ENCODE assay signal across 8 mouse cellular contexts in the genomic region with DNA sequence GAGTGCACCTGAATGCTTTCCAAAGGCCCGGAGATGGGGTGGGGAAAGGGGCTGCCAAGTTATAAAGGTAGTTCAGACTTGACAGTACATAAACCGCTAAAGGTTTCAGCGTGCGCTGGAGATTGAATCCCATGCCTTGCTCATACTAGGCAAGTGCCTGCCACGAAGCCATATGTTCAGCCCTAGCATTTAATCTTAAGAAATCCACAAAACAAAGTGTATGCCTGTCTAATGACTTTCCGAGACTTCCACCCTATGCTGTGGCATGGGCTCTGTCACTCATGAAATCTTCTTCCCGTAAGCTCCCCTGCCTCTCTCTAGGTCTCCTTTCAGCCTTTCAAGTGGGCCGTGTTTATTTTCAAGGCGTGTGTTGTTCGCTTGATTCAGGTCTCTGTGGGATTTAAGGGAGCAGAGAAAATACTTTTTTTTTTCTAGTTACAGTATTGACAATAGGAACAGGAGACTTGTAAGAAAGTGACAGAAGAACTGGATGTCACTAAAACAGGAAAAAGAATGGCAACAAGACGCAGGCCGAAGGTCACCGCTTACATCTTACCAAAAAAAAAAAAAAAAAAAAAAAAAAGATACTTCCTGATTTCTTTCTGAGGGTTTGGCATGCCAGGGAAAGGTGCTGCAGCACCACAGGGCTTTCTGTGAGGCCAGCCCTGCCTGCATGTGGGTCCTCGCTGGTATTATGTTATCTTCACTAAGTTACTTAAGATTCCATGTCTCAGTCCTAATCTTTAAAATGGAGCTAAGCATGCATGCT. TPM values are rescaled to one million over a fixed set of nuclear protein-coding genes. Genes with fewer than 3 reads are reported as not detected.
DNase-seq lines count a peak whose midpoint lies in the region; ATAC-seq and TF ChIP-seq lines count a peak whose summit lies in the region.

No protein-coding gene starts in this region.

- 50% methylated on average over 14 of the region's 14 CpGs for WGBS in heart, embryonic 14.5 days
- 49% methylated on average over 14 of the region's 14 CpGs for WGBS in forebrain, postnatal 0 days

- no peak overlapping the region for H3K4me3 ChIP-seq in heart, embryonic 14.5 days (ENCODE audit: control insufficient read depth in 1 of 2, insufficient read depth in 1 of 2, low read depth in 1 of 2, low read length in 2 of 2)
- H3K4me3 ChIP-seq in MEL (ENCODE audit: control insufficient read depth in 1 of 2, insufficient read depth in 1 of 2, low read depth in 2 of 2, low read length in 2 of 2) = no peak overlapping the region
- H3K4me3 ChIP-seq in forebrain, postnatal 0 days (ENCODE audit: low read depth, low read length) = peak overlapping the region; percentile 92; the same call in 1 of the 2 replicates

- H3K4me1 ChIP-seq in heart, embryonic 14.5 days (ENCODE audit: control insufficient read depth in 2 of 2, insufficient read depth in 2 of 2, low read length in 2 of 2) = peaks cover 31 to 62% of the 10 kb centered on the region in 2 experiments
- peaks cover 0 to 4% of the 10 kb centered on the region in 2 experiments; a peak in 1 of 4 replicates for H3K4me1 ChIP-seq in MEL (ENCODE audit: control insufficient read depth in 1 of 2, insufficient read depth in 2 of 2, low read length in 2 of 2)
- H3K4me1 ChIP-seq in forebrain, postnatal 0 days (ENCODE audit: insufficient read depth) = peaks cover 48% of the 10 kb centered on the region

- TF ChIP-seq RAD21 in MEL (IDR thresholded peaks at IDR 0.05; ENCODE audit: low read depth, low read length) = no peak

- ATAC-seq in heart, embryonic 14.5 days (ENCODE audit: insufficient number of reproducible peaks, insufficient read depth, low FRiP score, low read depth) = no peak
- no peak for ATAC-seq in forebrain, postnatal 0 days

- no peak for DNase-seq in heart, postnatal 4 days
- no peak for DNase-seq in MEL (ENCODE audit: low read depth, low spot score)
- no peak for DNase-seq in forebrain, postnatal 0 days
- DNase-seq in lung, postnatal 36 days = peak; percentile 17
- no peak for DNase-seq in layer of hippocampus, adult 18-20 months (ENCODE audit: low spot score in 2 of 2)
- no peak for DNase-seq in thymus, adult 18-20 months
- no peak for DNase-seq in ovary, postnatal 10 days (ENCODE audit: low spot score)

- H3K9me3 ChIP-seq in heart, embryonic 14.5 days (ENCODE audit: control insufficient read depth, low read length) = no peaks in the 10 kb centered on the region
- no peaks in the 10 kb centered on the region for H3K9me3 ChIP-seq in MEL (replicated peaks; ENCODE audit: insufficient read depth, low read length)
- H3K9me3 ChIP-seq in forebrain, postnatal 0 days (ENCODE audit: low read length) = no peaks in the 10 kb centered on the region

- peaks cover 1% of the 10 kb centered on the region; the same call in 1 of the 2 replicates for H3K79me2 ChIP-seq in MEL (ENCODE audit: control insufficient read depth, insufficient read depth, low read length, poor library complexity)

- no peak for TF ChIP-seq CTCF in MEL (IDR thresholded peaks at IDR 0.05 in 2 of 3, conservative IDR thresholded peaks at IDR 0.05 in 1 of 3; ENCODE audit: control insufficient read depth in 1 of 3, insufficient read depth in 1 of 3, low read depth in 2 of 3, low read length in 3 of 3, poor library complexity in 1 of 3, severe bottlenecking in 1 of 3)
- no peak for TF ChIP-seq CTCF in forebrain, postnatal 0 days (IDR thresholded peaks at IDR 0.05; ENCODE audit: low read depth)

- TF ChIP-seq EP300 in MEL (IDR thresholded peaks at IDR 0.05; ENCODE audit: low read depth in 1 of 2, low read length in 2 of 2) = no peak

- no peaks in the 10 kb centered on the region for H3K36me3 ChIP-seq in heart, embryonic 14.5 days (ENCODE audit: control insufficient read depth, insufficient read depth, low read length)
- peaks cover 0 to 3% of the 10 kb centered on the region in 2 experiments; a peak in 1 of 4 replicates for H3K36me3 ChIP-seq in MEL (ENCODE audit: control insufficient read depth in 1 of 2, insufficient read depth in 2 of 2, low read length in 2 of 2)
- peaks cover 2% of the 10 kb centered on the region; the same call in 1 of the 2 replicates for H3K36me3 ChIP-seq in forebrain, postnatal 0 days (ENCODE audit: insufficient read depth)

- H3K27ac ChIP-seq in heart, embryonic 14.5 days (replicated peaks in 1 of 2; ENCODE audit: control insufficient read depth in 1 of 2, insufficient read depth in 1 of 2, low read depth in 2 of 2, low read length in 2 of 2) = peak overlapping the region in 1 of 2 experiments; percentile 55; a peak in 1 of 4 replicates
- no peak overlapping the region for H3K27ac ChIP-seq in MEL (ENCODE audit: control insufficient read depth, low read depth, low read length)
- peak overlapping the region; percentile 45 for H3K27ac ChIP-seq in forebrain, postnatal 0 days (ENCODE audit: low read depth, low read length)

- H3K9ac ChIP-seq in heart, embryonic 14.5 days (ENCODE audit: low read length) = peak overlapping the region; percentile 42; the same call in 1 of the 2 replicates
- H3K9ac ChIP-seq in MEL (ENCODE audit: control insufficient read depth, low read depth, low read length, poor library complexity, severe bottlenecking) = no peak overlapping the region
- 0 out of 2 replicates have a peak overlapping the region, but pooled peaks have one; percentile 31 for H3K9ac ChIP-seq in forebrain, postnatal 0 days

- peak overlapping the region; percentile 28; the same call in 1 of the 2 replicates for H3K4me2 ChIP-seq in heart, embryonic 14.5 days (ENCODE audit: low read length)
- peak overlapping the region; percentile 77 for H3K4me2 ChIP-seq in forebrain, postnatal 0 days (ENCODE audit: low read depth)

- H3K27me3 ChIP-seq in heart, embryonic 14.5 days (ENCODE audit: control insufficient read depth, insufficient read depth, low read length) = no peaks in the 10 kb centered on the region
- H3K27me3 ChIP-seq in MEL (ENCODE audit: control insufficient read depth in 1 of 2, insufficient read depth in 2 of 2, low read length in 2 of 2) = no peaks in the 10 kb centered on the region
- no peaks in the 10 kb centered on the region for H3K27me3 ChIP-seq in forebrain, postnatal 0 days (ENCODE audit: insufficient read depth, low read length)

- TF ChIP-seq POLR2A in MEL (IDR thresholded peaks at IDR 0.05; ENCODE audit: control insufficient read depth in 1 of 2, insufficient read depth in 1 of 2, low read depth in 1 of 2, low read length in 2 of 2, poor library complexity in 1 of 2) = no peak

TF ChIP-seq in MEL, 35 proteins besides CTCF, POLR2A, EP300 and RAD21:
- TF ChIP-seq SIN3A (IDR thresholded peaks at IDR 0.05; ENCODE audit: low read length) (no peak), ZNF384 (IDR thresholded peaks at IDR 0.05; ENCODE audit: low read depth, low read length) (peak; percentile 94), E2F4 (IDR thresholded peaks at IDR 0.05; ENCODE audit: borderline replicate concordance, low read depth, low read length) (no peak)

RNA-seq across cellular contexts. Expression of gene Sort1, which starts 3.0 kb away (rescaled TPM):
- polyA plus RNA-seq in heart, embryonic 14.5 days (2014; fragmentation: Nextera tagmentation; extraction: Ambion mirVana) = 19.3 and 21.4 TPM in 2 replicates
- total RNA-seq in heart, postnatal 4 days (2021) = 10 to 100 TPM; 28.9 to 32.3 TPM
- total RNA-seq in MEL (2012; rRNA removed) = 10.2 and 12.3 TPM in 2 replicates
- 10 to 100 TPM; 22.7 to 28.3 TPM for polyA plus RNA-seq in MEL (2012; ENCODE audit: insufficient read depth in 1 of 2, insufficient read length in 2 of 2, low read depth in 1 of 2, low replicate concordance in 2 of 2, missing spikeins in 1 of 2)
- total RNA-seq in forebrain, postnatal 0 days (2014; rRNA removed) = 61.9 and 69.0 TPM in 2 replicates
- 11.3 and 12.9 TPM in 2 replicates for polyA plus RNA-seq in forebrain, postnatal 0 days (2015; fragmentation: Nextera tagmentation; extraction: Ambion mirVana)
- 100 to 1,000 TPM; 373 to 382 TPM for total RNA-seq in layer of hippocampus, adult 18-20 months (2021)

RNA-seq across cellular contexts. Expression of gene Psma5, which starts 30.1 kb away (rescaled TPM):
- 210 and 231 TPM in 2 replicates for polyA plus RNA-seq in heart, embryonic 14.5 days (2014; fragmentation: Nextera tagmentation; extraction: Ambion mirVana)
- total RNA-seq in heart, postnatal 4 days (2021) = 10 to 100 TPM; 77.4 to 81.8 TPM
- 353 and 414 TPM in 2 replicates for total RNA-seq in MEL (2012; rRNA removed)
- 100 to 1,000 TPM in 1 of 2 experiments, not detected in 1; 429 TPM for polyA plus RNA-seq in MEL (2012; ENCODE audit: insufficient read depth in 1 of 2, insufficient read length in 2 of 2, low read depth in 1 of 2, low replicate concordance in 2 of 2, missing spikeins in 1 of 2)
- total RNA-seq in forebrain, postnatal 0 days (2014; rRNA removed) = 134 and 189 TPM in 2 replicates
- 239 and 278 TPM in 2 replicates for polyA plus RNA-seq in forebrain, postnatal 0 days (2015; fragmentation: Nextera tagmentation; extraction: Ambion mirVana)
- 10 to 100 TPM; 67.2 to 69.9 TPM for total RNA-seq in layer of hippocampus, adult 18-20 months (2021)
